Mouse (Mus musculus): Measurements from ENCODE around the gene Lifr.

- TF ChIP-seq GATA1 (IDR thresholded peaks at IDR 0.05; ENCODE audit: borderline replicate concordance, low read length), result no peak
- no peak for TF ChIP-seq FLI1 (IDR thresholded peaks at IDR 0.05; ENCODE audit: low read length)
Observed at GRCm38 (mm10) chr15:7144942-7145341, 54.5 kb downstream of the Lifr start.

Measured in megakaryocyte, embryonic 14.5 days (primary cell).